Mouse (Mus musculus): ENCODE results near the gene Pskh1. TPM values are rescaled to one million over a fixed set of nuclear protein-coding genes. Genes with fewer than 3 reads are reported as not detected.

Gene Pskh1
- polyA plus RNA-seq, 1 experiment, result 18.0 TPM

DNA sequence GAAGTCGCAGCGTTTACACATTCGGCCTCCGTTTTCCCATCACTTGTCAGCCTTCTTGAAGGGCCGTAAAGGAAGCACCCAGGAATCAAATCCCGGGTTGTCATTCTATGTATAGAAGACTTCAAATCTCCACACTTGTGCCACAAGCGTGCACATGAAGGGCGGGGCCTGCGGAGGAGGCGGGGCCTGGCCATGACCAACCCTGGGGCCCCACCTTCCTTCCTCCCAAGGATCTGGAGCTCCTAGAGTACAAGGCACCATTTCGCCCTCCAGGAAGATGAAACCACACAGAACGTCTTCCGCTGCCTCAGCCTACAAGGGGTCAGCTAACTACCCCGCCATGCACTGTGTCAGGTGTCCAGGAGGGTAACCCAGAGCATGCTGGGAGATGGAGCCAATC is 60.9 kb downstream of the Pskh1 start:
- no peak overlapping the region for H3K27ac ChIP-seq (replicated peaks; ENCODE audit: low read depth, low read length)
- no peak overlapping the region for H3K4me3 ChIP-seq (ENCODE audit: insufficient read depth, low read depth, low read length)
- peaks cover 13% of the 10 kb centered on the region; the same call in 1 of the 2 replicates for H3K4me1 ChIP-seq (ENCODE audit: control insufficient read depth, insufficient read depth, insufficient read length, low read length)

- no peak overlapping the region for H3K4me3 ChIP-seq (ENCODE audit: insufficient read depth, low read depth, low read length)
- no peak overlapping the region for H3K27ac ChIP-seq (replicated peaks; ENCODE audit: low read depth, low read length)
- peaks cover 14% of the 10 kb centered on the region; the same call in 1 of the 2 replicates for H3K4me1 ChIP-seq (ENCODE audit: control insufficient read depth, insufficient read depth, insufficient read length, low read length)
Measured at GRCm38 (mm10) chr8:105961536-105961935, 61.3 kb downstream of the Pskh1 start.

DNA sequence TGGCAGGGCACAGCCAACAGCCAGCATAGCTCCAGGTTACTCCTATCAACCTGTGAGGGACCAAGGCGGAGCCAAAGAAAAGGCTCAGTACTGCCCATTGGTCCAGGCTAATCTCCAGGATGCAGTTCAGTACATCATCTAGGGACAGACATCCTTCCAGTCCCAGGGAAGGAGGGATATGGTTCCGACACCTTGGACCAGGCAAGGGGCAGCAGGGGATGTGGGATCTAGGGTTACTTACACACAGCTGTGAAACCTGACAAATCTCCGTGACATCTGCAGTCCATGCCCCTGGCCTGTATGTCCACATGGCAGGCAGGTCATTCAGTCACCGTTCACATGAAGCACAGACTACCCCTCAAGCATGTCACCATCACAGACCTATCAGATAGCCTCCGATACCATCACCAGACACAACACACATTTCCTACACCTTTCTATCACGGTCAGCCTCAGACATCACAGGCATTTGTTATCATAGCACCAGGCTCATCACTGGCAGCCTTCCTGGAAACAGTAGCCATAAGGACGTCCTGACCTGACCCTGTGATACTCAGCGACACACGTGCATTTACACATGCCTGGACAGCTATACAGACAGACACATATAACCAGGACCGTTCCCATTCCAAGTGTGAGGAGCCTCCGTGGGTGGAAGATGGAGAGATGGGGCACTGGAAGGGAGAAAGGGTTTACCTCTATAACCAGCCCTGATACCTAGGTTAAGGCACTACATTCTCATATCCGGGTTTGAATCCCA is 64.4 kb downstream of the Pskh1 start:
- peaks cover 7% of the 10 kb centered on the region; the same call in 1 of the 2 replicates for H3K4me1 ChIP-seq (ENCODE audit: control insufficient read depth, insufficient read depth, insufficient read length, low read length)
- H3K4me3 ChIP-seq (ENCODE audit: insufficient read depth, low read depth, low read length), result peak overlapping the region; percentile 96
- H3K27ac ChIP-seq (replicated peaks; ENCODE audit: low read depth, low read length), result no peak overlapping the region

DNA sequence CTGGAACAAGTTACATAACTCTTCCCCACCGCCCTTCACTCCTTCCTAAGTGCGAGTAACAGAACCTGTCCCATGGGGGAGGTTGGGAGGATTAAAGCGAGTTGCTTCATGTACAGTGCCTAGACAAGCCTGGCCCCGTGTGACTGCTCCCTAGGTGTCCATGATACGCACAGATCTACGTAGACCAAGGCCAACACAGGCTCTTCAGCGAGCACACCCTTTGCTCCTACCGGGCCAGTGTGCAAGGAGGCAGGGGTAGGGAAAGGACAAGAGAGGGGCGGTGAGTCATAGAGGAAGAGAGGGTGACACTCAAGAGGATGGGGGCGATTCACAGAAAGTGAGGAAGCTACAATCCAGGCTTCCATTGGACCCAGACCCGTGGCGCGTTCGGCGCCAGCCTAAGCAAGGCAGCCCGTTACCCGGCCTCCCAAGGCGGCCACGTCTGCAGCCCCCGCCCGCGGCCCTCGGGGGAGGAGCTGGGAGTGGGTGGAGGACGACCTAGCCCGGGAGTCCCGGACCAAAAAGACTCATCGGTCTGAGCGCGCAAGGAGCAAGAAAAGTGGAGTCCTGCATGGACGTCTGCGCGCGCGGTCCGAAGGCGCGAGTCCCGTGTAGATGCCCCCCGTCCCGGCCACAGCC is 65.1 kb downstream of the Pskh1 start:
- H3K27ac ChIP-seq (replicated peaks; ENCODE audit: low read depth, low read length), result peak overlapping the region; percentile 89
- H3K4me3 ChIP-seq (ENCODE audit: insufficient read depth, low read depth, low read length), result peak overlapping the region; percentile 96
- peaks cover 5% of the 10 kb centered on the region; the same call in 1 of the 2 replicates for H3K4me1 ChIP-seq (ENCODE audit: control insufficient read depth, insufficient read depth, insufficient read length, low read length)

GRCm38 (mm10) chr8:105965905-105966341 is 65.7 kb downstream of the Pskh1 start, which contains the start of gene Slc12a4:
Slc12a4 (minus strand) TSS chr8:105966097.
- H3K4me3 ChIP-seq (ENCODE audit: insufficient read depth, low read depth, low read length), result peak within 1 kb of the TSS; percentile 96

DNA sequence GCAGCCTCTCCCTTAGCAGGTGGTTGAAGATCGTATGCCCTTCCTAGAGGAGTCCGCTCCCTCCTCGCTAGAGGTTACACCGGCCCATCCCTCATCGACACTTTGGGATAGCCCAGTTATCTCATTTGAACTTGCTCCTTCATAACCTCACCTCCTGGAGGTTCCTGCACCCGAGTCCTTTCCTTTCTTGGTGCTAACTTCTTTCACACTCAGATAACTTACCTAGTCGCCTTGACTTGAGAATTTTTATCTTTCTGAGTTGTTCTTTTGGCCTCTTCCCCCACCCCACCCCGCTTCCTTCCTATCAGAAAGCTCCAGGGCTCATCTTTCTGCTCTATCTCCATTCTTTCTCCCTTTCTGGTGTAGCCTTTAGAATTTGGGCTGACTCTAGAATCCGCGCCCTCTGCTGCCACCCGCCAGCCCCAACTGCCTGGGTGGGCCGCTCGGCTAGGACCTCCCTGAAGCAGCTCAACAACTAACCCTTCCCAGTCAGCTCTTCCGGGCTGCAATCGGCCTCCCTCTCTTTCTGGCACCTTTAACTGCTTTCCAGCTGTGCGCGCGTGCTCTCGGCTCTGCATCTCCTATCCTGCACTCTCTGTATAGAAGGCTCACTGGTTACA is 66.6 kb downstream of the Pskh1 start:
- peaks cover 2% of the 10 kb centered on the region; the same call in 1 of the 2 replicates for H3K4me1 ChIP-seq (ENCODE audit: control insufficient read depth, insufficient read depth, insufficient read length, low read length)
- H3K27ac ChIP-seq (replicated peaks; ENCODE audit: low read depth, low read length), result no peak overlapping the region
- peak overlapping the region; percentile 96 for H3K4me3 ChIP-seq (ENCODE audit: insufficient read depth, low read depth, low read length)

More at GRCm38 (mm10) chr8:105965905-105966341, 65.7 kb downstream of the Pskh1 start, which contains the start of gene Slc12a4:
- H3K27ac ChIP-seq (replicated peaks; ENCODE audit: low read depth, low read length), result peak within 1 kb of the TSS; percentile 89
- peaks cover 5% of the 10 kb centered on the region; the same call in 1 of the 2 replicates for H3K4me1 ChIP-seq (ENCODE audit: control insufficient read depth, insufficient read depth, insufficient read length, low read length)

- H3K27ac ChIP-seq (replicated peaks; ENCODE audit: low read depth, low read length), result no peak overlapping the region
- H3K4me1 ChIP-seq (ENCODE audit: control insufficient read depth, insufficient read depth, insufficient read length, low read length), result peaks cover 2% of the 10 kb centered on the region; the same call in 1 of the 2 replicates
- H3K4me3 ChIP-seq (ENCODE audit: insufficient read depth, low read depth, low read length), result no peak overlapping the region
Measured at GRCm38 (mm10) chr8:105969367-105969766, 69.1 kb downstream of the Pskh1 start.

DNA sequence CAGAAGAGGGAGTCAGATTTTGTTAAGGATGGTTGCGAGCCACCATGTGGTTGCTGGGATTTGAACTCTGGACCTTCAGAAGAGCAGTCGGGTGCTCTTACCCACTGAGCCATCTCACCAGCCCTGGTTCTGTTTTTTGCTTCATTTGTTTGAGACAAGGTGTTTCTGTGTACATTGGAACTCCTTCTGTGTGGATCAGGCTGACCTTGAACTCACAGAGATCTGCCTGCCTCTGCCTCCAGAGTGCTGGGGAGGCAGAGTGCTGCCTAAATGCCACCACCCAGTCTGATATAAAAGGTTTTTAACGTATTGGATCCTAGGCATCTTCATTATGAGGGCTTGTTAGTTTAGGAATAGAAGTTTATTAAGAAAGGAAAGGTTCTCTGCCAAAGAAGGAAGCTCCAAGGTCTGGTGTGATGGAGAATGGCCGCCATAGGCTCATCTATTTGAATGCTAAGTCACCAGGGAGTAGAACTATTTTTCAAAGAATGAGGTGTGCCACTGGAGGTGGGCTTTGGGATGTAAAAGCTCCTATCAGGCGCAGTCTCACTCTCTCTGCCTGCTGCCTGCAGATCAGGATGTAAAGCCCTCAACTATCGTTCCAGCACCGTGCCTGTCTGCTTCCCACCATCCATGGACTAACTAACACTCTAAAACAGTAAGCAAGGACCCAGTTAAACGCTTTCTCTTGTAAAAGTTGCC is 70.9 kb downstream of the Pskh1 start:
- peaks cover 2% of the 10 kb centered on the region; the same call in 1 of the 2 replicates for H3K4me1 ChIP-seq (ENCODE audit: control insufficient read depth, insufficient read depth, insufficient read length, low read length)
- no peak overlapping the region for H3K27ac ChIP-seq (replicated peaks; ENCODE audit: low read depth, low read length)
- no peak overlapping the region for H3K4me3 ChIP-seq (ENCODE audit: insufficient read depth, low read depth, low read length)

- Histone ChIP-seq H3K27ac (replicated peaks; ENCODE audit: low read depth, low read length) (no peak overlapping the region), H3K4me1 (ENCODE audit: control insufficient read depth, insufficient read depth, insufficient read length, low read length) (no peaks in the 10 kb centered on the region), H3K4me3 (ENCODE audit: insufficient read depth, low read depth, low read length) (no peak overlapping the region)
Measured at GRCm38 (mm10) chr8:105975363-105975762, 75.1 kb downstream of the Pskh1 start.

DNA sequence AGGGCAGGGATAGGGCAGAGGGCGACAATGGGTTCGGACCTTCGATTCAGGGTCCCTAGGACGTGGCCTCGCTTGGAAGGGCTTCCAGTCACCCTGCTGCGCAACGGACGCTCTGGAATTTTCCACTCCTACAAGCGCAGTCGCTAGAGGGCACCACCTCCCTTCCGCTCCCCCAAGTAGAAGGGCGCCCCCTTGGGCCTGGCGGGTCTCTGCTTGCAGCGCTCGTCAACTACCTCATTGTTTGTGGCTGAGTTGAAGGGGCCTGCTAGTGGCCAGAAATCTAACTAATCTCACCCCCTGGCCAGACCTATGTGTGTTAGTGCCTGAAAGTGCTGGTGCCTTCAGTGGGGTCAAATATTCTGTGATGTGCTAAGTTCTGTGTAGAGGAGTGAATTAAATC is 79.1 kb downstream of the Pskh1 start, which contains the start of gene Dpep3:
Gene Dpep3, minus strand, starts transcription at position 105 of the 400 bp plus-strand sequence.
- H3K27ac ChIP-seq (replicated peaks; ENCODE audit: low read depth, low read length), result no peak within 1 kb of the TSS
- H3K4me1 ChIP-seq (ENCODE audit: control insufficient read depth, insufficient read depth, insufficient read length, low read length), result no peaks in the 10 kb centered on the region
- H3K4me3 ChIP-seq (ENCODE audit: insufficient read depth, low read depth, low read length), result no peak within 1 kb of the TSS

GRCm38 (mm10) chr8:105981146-105981545 is 80.9 kb downstream of the Pskh1 start:
- Histone ChIP-seq H3K27ac (replicated peaks; ENCODE audit: low read depth, low read length) (no peak overlapping the region), H3K4me3 (ENCODE audit: insufficient read depth, low read depth, low read length) (no peak overlapping the region), H3K4me1 (ENCODE audit: control insufficient read depth, insufficient read depth, insufficient read length, low read length) (no peaks in the 10 kb centered on the region)

Other genes starting within 250 kb of the Pskh1 start
- not detected in 2 replicates for gene Carmil2, start 214.2 kb upstream of the Pskh1 start, polyA plus RNA-seq (2012; ENCODE audit: insufficient read depth, insufficient read length, missing spikeins)
- 12.3 and 15.9 TPM in 2 replicates for gene Acd, start 199.3 kb upstream of the Pskh1 start, polyA plus RNA-seq (2012; ENCODE audit: insufficient read depth, insufficient read length, missing spikeins)
- 10.2 and 10.6 TPM in 2 replicates for gene Pard6a, start 199.3 kb upstream of the Pskh1 start, polyA plus RNA-seq (2012; ENCODE audit: insufficient read depth, insufficient read length, missing spikeins)
- 0.87 TPM in 1 of 2 replicates, not detected in the other for gene 4933405L10Rik, start 192.8 kb upstream of the Pskh1 start, polyA plus RNA-seq (2012; ENCODE audit: insufficient read depth, insufficient read length, missing spikeins)
- gene Enkd1, start 192.2 kb upstream of the Pskh1 start, polyA plus RNA-seq (2012; ENCODE audit: insufficient read depth, insufficient read length, missing spikeins), result 0.52 TPM in 1 of 2 replicates, not detected in the other
- gene Gfod2, start 141.8 kb upstream of the Pskh1 start, polyA plus RNA-seq (2012; ENCODE audit: insufficient read depth, insufficient read length, missing spikeins), result 4.0 and 4.1 TPM in 2 replicates
- gene Ranbp10, start 73.1 kb upstream of the Pskh1 start, polyA plus RNA-seq (2012; ENCODE audit: insufficient read depth, insufficient read length, missing spikeins), result 7.5 and 7.6 TPM in 2 replicates
- not detected in 2 replicates for gene Tsnaxip1, start 72.7 kb upstream of the Pskh1 start, polyA plus RNA-seq (2012; ENCODE audit: insufficient read depth, insufficient read length, missing spikeins)
- gene Cenpt, start 47.2 kb upstream of the Pskh1 start, polyA plus RNA-seq (2012; ENCODE audit: insufficient read depth, insufficient read length, missing spikeins), result 1.4 and 3.5 TPM in 2 replicates
- 9.3 and 15.4 TPM in 2 replicates for gene Thap11, start 45.3 kb upstream of the Pskh1 start, polyA plus RNA-seq (2012; ENCODE audit: insufficient read depth, insufficient read length, missing spikeins)
- gene Nutf2, start 39.9 kb upstream of the Pskh1 start, polyA plus RNA-seq (2012; ENCODE audit: insufficient read depth, insufficient read length, missing spikeins), result 5.0 TPM in 1 of 2 replicates, not detected in the other
- 6.2 and 8.6 TPM in 2 replicates for gene Edc4, start 19.6 kb upstream of the Pskh1 start, polyA plus RNA-seq (2012; ENCODE audit: insufficient read depth, insufficient read length, missing spikeins)
- not detected in 2 replicates for gene Nrn1l, start 6.9 kb upstream of the Pskh1 start, polyA plus RNA-seq (2012; ENCODE audit: insufficient read depth, insufficient read length, missing spikeins)
- gene Ctrl, start 33.4 kb downstream of the Pskh1 start, polyA plus RNA-seq (2012; ENCODE audit: insufficient read depth, insufficient read length, missing spikeins), result not detected in 2 replicates
- 50.1 and 59.6 TPM in 2 replicates for gene Psmb10, start 38.0 kb downstream of the Pskh1 start, polyA plus RNA-seq (2012; ENCODE audit: insufficient read depth, insufficient read length, missing spikeins)
- gene Lcat, start 42.9 kb downstream of the Pskh1 start, polyA plus RNA-seq (2012; ENCODE audit: insufficient read depth, insufficient read length, missing spikeins), result not detected in 2 replicates
- 5.8 and 11.4 TPM in 2 replicates for gene Slc12a4, start 65.7 kb downstream of the Pskh1 start, polyA plus RNA-seq (2012; ENCODE audit: insufficient read depth, insufficient read length, missing spikeins)
- not detected in 2 replicates for gene Dpep3, start 79.0 kb downstream of the Pskh1 start, polyA plus RNA-seq (2012; ENCODE audit: insufficient read depth, insufficient read length, missing spikeins)
- gene Dus2, start 90.9 kb downstream of the Pskh1 start, polyA plus RNA-seq (2012; ENCODE audit: insufficient read depth, insufficient read length, missing spikeins), result 11.8 and 12.8 TPM in 2 replicates
- not detected in 2 replicates for gene Dpep2nb, start 105.5 kb downstream of the Pskh1 start, polyA plus RNA-seq (2012; ENCODE audit: insufficient read depth, insufficient read length, missing spikeins)
- gene Ddx28, start 111.4 kb downstream of the Pskh1 start, polyA plus RNA-seq (2012; ENCODE audit: insufficient read depth, insufficient read length, missing spikeins), result 7.1 TPM in 2 replicates
- 17.4 and 28.2 TPM in 2 replicates for gene Nfatc3, start 158.4 kb downstream of the Pskh1 start, polyA plus RNA-seq (2012; ENCODE audit: insufficient read depth, insufficient read length, missing spikeins)
- gene Esrp2, start 236.5 kb downstream of the Pskh1 start, polyA plus RNA-seq (2012; ENCODE audit: insufficient read depth, insufficient read length, missing spikeins), result 0.63 and 1.5 TPM in 2 replicates
- 7.8 and 13.4 TPM in 2 replicates for gene Pla2g15, start 250.0 kb downstream of the Pskh1 start, polyA plus RNA-seq (2012; ENCODE audit: insufficient read depth, insufficient read length, missing spikeins)